Mouse (Mus musculus): ENCODE measurements around the gene Gulp1.

DNA sequence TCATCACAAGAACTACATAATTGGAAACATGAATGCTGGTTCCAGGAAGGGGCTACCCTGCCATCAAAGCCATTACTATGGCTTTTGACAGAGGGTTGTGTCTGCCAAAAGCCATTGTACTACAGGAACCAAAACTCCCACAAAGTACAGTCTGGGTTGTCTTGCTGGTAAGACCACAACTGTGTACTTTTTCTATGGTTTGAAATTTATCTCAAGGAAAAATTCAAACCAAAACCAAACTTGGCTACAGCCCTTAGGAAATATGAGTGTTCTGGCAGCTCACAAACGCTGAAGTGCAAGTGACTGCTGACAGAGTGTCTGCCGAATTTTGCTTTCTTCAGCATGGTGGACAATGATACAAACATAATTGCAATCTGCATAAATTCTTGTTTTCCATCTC, 259.0 kb downstream of the Gulp1 start:
- TF ChIP-seq CTCF (conservative IDR thresholded peaks at IDR 0.05; ENCODE audit: low read length) (no peak), NANOG (IDR thresholded peaks at IDR 0.05; ENCODE audit: borderline replicate concordance, low read length) (no peak)

Data from E14TG2a.4 (cell line).